Mouse (Mus musculus) embryonic facial prominence, embryonic 11.5 days (tissue): ENCODE results near the gene Cables2. TPM values are rescaled to one million over a fixed set of nuclear protein-coding genes. Genes with fewer than 3 reads are reported as not detected.
"Not testable (repeated sequence)": the region's sequence is repeated elsewhere in the genome, so short reads cannot be mapped to it uniquely, and the experiment has no call there.

Experiments used
- ATAC-seq: fragments of 200-750 bp; cut with Nextera tagmentation; replicated peaks from 2 replicates; pipeline ENCODE4 v1.8.0; 2017; ENCODE audit warnings: low read depth; ENCODE audit not compliant: insufficient number of reproducible peaks, low FRiP score, low TSS enrichment
- DNase-seq: peaks from one replicate; pipeline ENCODE4 v3.0.0-alpha.2; 2015; ENCODE audit warnings: low spot score
- H3K27ac ChIP-seq: fragments of 300-500 bp; sonication (generic); replicated peaks from 2 replicates; pipeline ENCODE4 v1.5.1; 2014; ENCODE audit warnings: mild to moderate bottlenecking, low read depth, low read length, control low read depth
- H3K27me3 ChIP-seq: fragments of 300-500 bp; sonication (generic); 2 replicates; pipeline ENCODE4 v1.6.1; 2014; ENCODE audit warnings: mild to moderate bottlenecking, low read length, moderate library complexity, mixed read lengths; ENCODE audit not compliant: control insufficient read depth, insufficient read depth
- H3K36me3 ChIP-seq: fragments of 300-500 bp; sonication (generic); replicated peaks from 2 replicates; pipeline ENCODE4 v1.6.1; 2014; ENCODE audit warnings: low read depth, mild to moderate bottlenecking, low read length, moderate library complexity, mixed read lengths; ENCODE audit not compliant: control insufficient read depth, insufficient read depth
- H3K4me1 ChIP-seq: fragments of 300-500 bp; sonication (generic); 2 replicates; pipeline ENCODE4 v1.6.1; 2014; ENCODE audit warnings: low read length, mixed read lengths; ENCODE audit not compliant: control insufficient read depth, insufficient read depth
- H3K4me2 ChIP-seq: fragments of 300-500 bp; sonication (generic); 2 replicates; pipeline ENCODE4 v1.6.1; 2014; ENCODE audit warnings: low read depth, mild to moderate bottlenecking, control low read depth, low read length, moderate library complexity
- H3K4me3 ChIP-seq: fragments of 300-500 bp; sonication (generic); 2 replicates; pipeline ENCODE4 v1.5.1; 2014; ENCODE audit warnings: low read depth, low read length, control low read depth
- H3K9ac ChIP-seq: fragments of 300-500 bp; sonication (generic); replicated peaks from 2 replicates; pipeline ENCODE4 v1.6.1; 2014; ENCODE audit warnings: mild to moderate bottlenecking, control low read depth, low read length
- H3K9me3 ChIP-seq: fragments of 300-500 bp; sonication (generic); replicated peaks from 2 replicates; pipeline ENCODE4 v1.6.1; 2016; ENCODE audit warnings: mild to moderate bottlenecking, low read length, inconsistent platforms, mixed read lengths; ENCODE audit not compliant: control insufficient read depth
- WGBS: fragments of 180-500 bp; shearing (Covaris S2); extraction: QIAGEN DNeasy Blood & Tissue Kit; methylation state at CpG from one replicate; pipeline ENCODE4 v1.1.7; 2014; 5-methylcytosine and 5-hydroxymethylcytosine counted together
- polyA plus RNA-seq: library from polyadenylated mRNA; unstranded; fragments of >200 nt; fragmentation: Nextera tagmentation; extraction: Ambion mirVana; gene quantifications from 2 replicates; pipeline ENCODE4 v1.2.1, GENCODE M21; 2014

Gene Cables2
- polyA plus RNA-seq, 1 experiment from 2014 or later = 14.5 TPM

GRCm38 (mm10) chr2:180267955-180268354 is 5.3 kb downstream of the Cables2 start:
- no peaks in the 10 kb centered on the region; the same call in 1 of the 2 replicates for H3K36me3 ChIP-seq
- H3K9ac ChIP-seq = no peak overlapping the region
- WGBS = 66% methylated on average over 2 of the region's 2 CpGs

GRCm38 (mm10) chr2:180262891-180263290 is 10.4 kb downstream of the Cables2 start:
- H3K4me3 ChIP-seq = no peak overlapping the region
- no peaks in the 10 kb centered on the region; the same call in 1 of the 2 replicates for H3K4me1 ChIP-seq

More at GRCm38 (mm10) chr2:180267955-180268354, 5.3 kb downstream of the Cables2 start:
- ATAC-seq (no peak), DNase-seq (no peak)
- H3K9me3 ChIP-seq = no peaks in the 10 kb centered on the region
- H3K27ac ChIP-seq = no peak overlapping the region
- no peak overlapping the region for H3K4me2 ChIP-seq
- H3K27me3 ChIP-seq = no peaks in the 10 kb centered on the region
- peaks cover 4% of the 10 kb centered on the region; the same call in 1 of the 2 replicates for H3K4me1 ChIP-seq
- no peak overlapping the region for H3K4me3 ChIP-seq

DNA sequence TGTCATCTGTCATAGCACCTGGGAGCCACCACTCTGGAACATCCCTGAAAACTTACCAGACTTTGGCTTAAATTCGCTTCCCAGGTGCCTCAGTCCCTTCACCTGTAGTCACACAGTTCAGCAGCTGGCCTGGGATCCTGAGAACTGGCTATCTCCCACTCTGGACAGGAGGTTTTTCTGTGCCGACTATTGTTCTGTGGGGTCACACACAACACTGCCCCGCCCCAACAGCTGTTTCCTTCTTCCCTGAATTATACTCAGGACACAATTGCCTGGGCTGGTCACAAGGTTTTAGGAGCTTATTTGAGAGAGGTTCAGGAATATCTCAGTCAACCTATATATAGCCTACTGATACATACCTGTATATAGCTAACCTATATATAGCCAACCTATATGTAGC is 10.9 kb downstream of the Cables2 start:
- no peaks in the 10 kb centered on the region for H3K9me3 ChIP-seq
- ATAC-seq = no peak
- no peak overlapping the region for H3K4me3 ChIP-seq
- no peaks in the 10 kb centered on the region for H3K27me3 ChIP-seq
- no peaks in the 10 kb centered on the region; the same call in 1 of the 2 replicates for H3K4me1 ChIP-seq
- no peak overlapping the region for H3K4me2 ChIP-seq
- DNase-seq = no peak
- WGBS = 78% methylated on average over 3 of the region's 3 CpGs
- H3K36me3 ChIP-seq = no peaks in the 10 kb centered on the region; the same call in none of the 2 replicates
- no peak overlapping the region for H3K27ac ChIP-seq
- no peak overlapping the region for H3K9ac ChIP-seq

More at GRCm38 (mm10) chr2:180262891-180263290, 10.4 kb downstream of the Cables2 start:
- WGBS = 91% methylated on average over 10 of the region's 10 CpGs
- H3K4me2 ChIP-seq = no peak overlapping the region
- DNase-seq = no peak
- no peaks in the 10 kb centered on the region; the same call in none of the 2 replicates for H3K36me3 ChIP-seq
- H3K27ac ChIP-seq = no peak overlapping the region
- ATAC-seq = no peak
- H3K27me3 ChIP-seq = no peaks in the 10 kb centered on the region
- H3K9ac ChIP-seq = no peak overlapping the region
- H3K9me3 ChIP-seq = no peaks in the 10 kb centered on the region

- no peak overlapping the region for H3K4me3 ChIP-seq
- H3K27ac ChIP-seq = no peak overlapping the region
- H3K4me1 ChIP-seq = no peaks in the 10 kb centered on the region; the same call in 1 of the 2 replicates
- DNase-seq (no peak), ATAC-seq (no peak)
- WGBS = 89% methylated on average over 7 of the region's 7 CpGs
- H3K4me2 ChIP-seq = no peak overlapping the region
- H3K9me3 ChIP-seq = no peaks in the 10 kb centered on the region
- H3K27me3 ChIP-seq = no peaks in the 10 kb centered on the region
- H3K36me3 ChIP-seq = no peaks in the 10 kb centered on the region; the same call in none of the 2 replicates
- no peak overlapping the region for H3K9ac ChIP-seq
These were observed 11.4 kb downstream of the Cables2 start for GRCm38 (mm10) chr2:180261901-180262300.

- 44% methylated on average over 8 of the region's 8 CpGs for WGBS
- no peak overlapping the region for H3K27ac ChIP-seq
- DNase-seq (no peak), ATAC-seq (no peak)
- no peaks in the 10 kb centered on the region; the same call in none of the 2 replicates for H3K36me3 ChIP-seq
- no peaks in the 10 kb centered on the region; the same call in none of the 2 replicates for H3K4me1 ChIP-seq
- no peak overlapping the region for H3K4me2 ChIP-seq
- no peak overlapping the region for H3K4me3 ChIP-seq
- H3K9me3 ChIP-seq = no peaks in the 10 kb centered on the region
- no peak overlapping the region for H3K9ac ChIP-seq
- H3K27me3 ChIP-seq = no peaks in the 10 kb centered on the region
These were observed 12.5 kb downstream of the Cables2 start for GRCm38 (mm10) chr2:180260610-180261480.

- not testable (repeated sequence) for H3K27ac ChIP-seq, H3K4me1 ChIP-seq, H3K4me2 ChIP-seq, H3K36me3 ChIP-seq, H3K4me3 ChIP-seq, DNase-seq, H3K9me3 ChIP-seq, ATAC-seq, H3K27me3 ChIP-seq, H3K9ac ChIP-seq
- WGBS = 72% methylated on average over 17 of the region's 17 CpGs
These were observed 13.3 kb downstream of the Cables2 start for GRCm38 (mm10) chr2:180259826-180260609.

DNA sequence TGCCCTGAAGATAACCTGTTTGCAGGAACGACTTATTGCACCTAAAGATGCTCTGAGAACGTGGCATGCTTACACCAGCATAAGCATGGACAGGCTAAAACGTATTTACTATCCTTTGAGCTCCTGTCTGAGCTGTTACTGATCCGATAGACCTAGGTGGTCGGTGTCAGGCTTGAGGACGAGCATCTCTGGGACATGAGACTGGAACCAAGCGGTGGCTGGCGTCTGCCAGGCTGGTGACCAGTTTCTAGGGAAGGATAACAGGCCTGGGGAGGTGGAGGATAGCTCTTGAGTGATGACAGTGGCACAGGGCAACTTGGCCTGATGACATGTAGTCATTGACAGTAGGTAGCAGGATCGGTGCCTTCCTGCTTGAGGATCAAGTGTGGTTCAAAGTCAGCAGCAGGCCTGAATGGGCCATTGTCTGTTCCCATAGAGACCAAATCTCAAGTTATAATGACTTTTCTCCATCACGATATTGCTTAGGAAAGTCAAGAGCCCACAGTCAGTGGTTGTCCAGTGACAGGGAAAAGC is 14.3 kb downstream of the Cables2 start:
- not testable (repeated sequence) for H3K4me2 ChIP-seq, H3K27me3 ChIP-seq, H3K4me1 ChIP-seq, H3K27ac ChIP-seq, H3K9ac ChIP-seq, ATAC-seq, DNase-seq, H3K4me3 ChIP-seq, H3K9me3 ChIP-seq, H3K36me3 ChIP-seq
- 79% methylated on average over 10 of the region's 10 CpGs for WGBS
